Mouse (Mus musculus): ENCODE data around the gene D630003M21Rik.

GRCm38 (mm10) chr2:158141271-158141670 is 87.8 kb downstream of the D630003M21Rik start:
- no peak for TF ChIP-seq EP300 (optimal IDR thresholded peaks at IDR 0.05)
- no peak for TF ChIP-seq CTCF (IDR thresholded peaks at IDR 0.05; ENCODE audit: low read depth)
